Comparison of ENCODE assay signal across 21 mouse cellular contexts in genomic region chr1:67464203-67464602, GRCm38 (mm10).
"Had no signal": no experiment of that assay in that cellular context is flagged by ENCODE, and none has a peak within 500 bp of the region (broad histone marks: within the 10 kb centered on the region; RNA-seq: fewer than 3 reads in every experiment).

No protein-coding gene starts in this region.

- H3K27ac ChIP-seq: liver, embryonic 13.5 days; liver, embryonic 15.5 days; lung, embryonic 15.5 days; macrophage; midbrain, embryonic 13.5 days had no signal

- ATAC-seq: liver, postnatal 0 days; lung, postnatal 0 days; midbrain, embryonic 13.5 days; midbrain, embryonic 16.5 days had no signal

- DNase-seq: liver, embryonic 13.5 days; liver, postnatal 0 days; lung, adult 2 months; lung, postnatal 14 days; lung, postnatal 36 days; retina, postnatal 1 day; right cerebral cortex, adult 18-20 months; right cerebral cortex, postnatal 25 days; right cerebral cortex, postnatal 4 days; spleen, adult 18-20 months; thymus, adult 18-20 months; thymus, postnatal 14 days; thymus, postnatal 36 days had no signal

- H3K27me3 ChIP-seq: liver, embryonic 13.5 days; liver, embryonic 15.5 days; lung, embryonic 15.5 days; megakaryocyte, embryonic 14.5 days; midbrain, embryonic 13.5 days had no signal

- H3K4me3 ChIP-seq: liver, embryonic 13.5 days; liver, embryonic 15.5 days; lung, embryonic 15.5 days; megakaryocyte, embryonic 14.5 days; midbrain, embryonic 13.5 days had no signal

- H3K4me2 ChIP-seq: liver, embryonic 11.5 days; liver, embryonic 13.5 days; liver, embryonic 15.5 days; lung, embryonic 15.5 days; midbrain, embryonic 13.5 days had no signal

- H3K9ac ChIP-seq: liver, embryonic 13.5 days; liver, embryonic 15.5 days; liver, postnatal 0 days; lung, embryonic 15.5 days; midbrain, embryonic 13.5 days had no signal

- H3K4me1 ChIP-seq: liver, embryonic 13.5 days; liver, embryonic 15.5 days; lung, embryonic 15.5 days; megakaryocyte, embryonic 14.5 days had no signal

- H3K36me3 ChIP-seq: liver, embryonic 13.5 days; liver, embryonic 15.5 days; lung, embryonic 15.5 days; midbrain, embryonic 13.5 days had no signal

- H3K9me3 ChIP-seq: liver, embryonic 13.5 days; liver, embryonic 15.5 days; lung, embryonic 15.5 days; megakaryocyte, embryonic 14.5 days; midbrain, embryonic 13.5 days had no signal
